Mouse (Mus musculus) kidney, postnatal 0 days (tissue): ENCODE data around the gene Ttpal. TPM values are rescaled to one million over a fixed set of nuclear protein-coding genes. Genes with fewer than 3 reads are reported as not detected.

ENCODE experiments used
- ATAC-seq: fragments of 200-750 bp; cut with Nextera tagmentation; replicated peaks from 2 replicates; pipeline ENCODE4 v1.8.0; 2017; ENCODE audit warnings: low read depth, moderate number of reproducible peaks, moderate TSS enrichment, moderate library complexity; ENCODE audit not compliant: low FRiP score
- DNase-seq: peaks from one replicate; pipeline ENCODE4 v3.0.0-alpha.2; 2016; ENCODE audit warnings: low spot score
- H3K27ac ChIP-seq: fragments of 300-500 bp; sonication (generic); 2 replicates; pipeline ENCODE4 v1.5.1; 2014; ENCODE audit warnings: mild to moderate bottlenecking
- H3K27me3 ChIP-seq: fragments of 300-500 bp; sonication (generic); 2 replicates; pipeline ENCODE4 v1.6.1; 2014; ENCODE audit warnings: low read length, mixed read lengths; ENCODE audit not compliant: insufficient read depth
- H3K36me3 ChIP-seq: fragments of 300-500 bp; sonication (generic); 2 replicates; pipeline ENCODE4 v1.6.1; 2014; ENCODE audit warnings: low read length, mixed read lengths; ENCODE audit not compliant: insufficient read depth
- H3K4me1 ChIP-seq: fragments of 300-500 bp; sonication (generic); replicated peaks from 2 replicates; pipeline ENCODE4 v1.6.1; 2014; ENCODE audit warnings: antibody characterized with exemption, low read length, mixed read lengths; ENCODE audit not compliant: insufficient read depth
- H3K4me2 ChIP-seq: fragments of 300-500 bp; sonication (generic); 2 replicates; pipeline ENCODE4 v1.6.1; 2014; ENCODE audit warnings: mild to moderate bottlenecking, low read length, moderate library complexity, mixed read lengths
- H3K4me3 ChIP-seq: fragments of 300-500 bp; sonication (generic); replicated peaks from 2 replicates; pipeline ENCODE4 v1.5.1; 2014; ENCODE audit warnings: low read depth, low read length
- H3K9ac ChIP-seq: fragments of 300-500 bp; sonication (generic); 2 replicates; pipeline ENCODE4 v1.6.1; 2014; ENCODE audit warnings: low read depth, low read length
- H3K9me3 ChIP-seq: fragments of 300-500 bp; sonication (generic); replicated peaks from 2 replicates; pipeline ENCODE4 v1.6.1; 2016; ENCODE audit warnings: low read length, inconsistent platforms, mixed read lengths
- CTCF ChIP-seq: IDR thresholded peaks from 2 replicates; pipeline ENCODE4 v1.5.1; 2016; ENCODE audit warnings: antibody characterized with exemption, low read depth, mild to moderate bottlenecking, moderate library complexity
- WGBS: fragments of 180-500 bp; shearing (Covaris S2); extraction: QIAGEN DNeasy Blood & Tissue Kit; methylation state at CpG from one replicate; pipeline ENCODE4 v1.1.7; 2014; 5-methylcytosine and 5-hydroxymethylcytosine counted together
- polyA plus RNA-seq: library from polyadenylated mRNA; unstranded; fragments of >200 nt; fragmentation: Nextera tagmentation; extraction: Ambion mirVana; gene quantifications from 2 replicates; pipeline ENCODE4 v1.2.1, GENCODE M21; 2015

Ttpal gene
- polyA plus RNA-seq, 1 experiment from 2014 or later: 18.1 TPM

DNA sequence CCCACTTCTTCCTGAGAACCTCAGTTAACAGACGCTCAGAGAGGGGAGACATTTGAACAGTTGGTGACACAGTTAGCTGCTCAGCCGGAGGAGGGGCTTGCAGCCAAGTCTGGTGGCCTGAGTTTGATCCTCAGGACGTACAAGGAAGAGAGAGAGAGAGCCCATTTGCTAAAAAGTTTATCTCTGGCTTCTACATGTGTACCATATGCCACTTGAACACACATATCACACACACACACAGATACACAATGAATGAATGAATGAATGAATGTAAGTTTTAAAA is 5.3 kb upstream of the Ttpal start:
- Histone ChIP-seq H3K4me3 (no peak overlapping the region), H3K4me2 (no peak overlapping the region), H3K27me3 (no peaks in the 10 kb centered on the region), H3K9ac (no peak overlapping the region), H3K9me3 (no peaks in the 10 kb centered on the region), H3K4me1 (peaks cover 7% of the 10 kb centered on the region), H3K36me3 (no peaks in the 10 kb centered on the region), H3K27ac (peak overlapping the region; percentile 42)
- no peak for TF ChIP-seq CTCF
- no peak for DNase-seq
- ATAC-seq: no peak
- 55% methylated on average over 3 of the region's 3 CpGs for WGBS

GRCm38 (mm10) chr2:163597661-163598060 is 4.5 kb upstream of the Ttpal start:
- Histone ChIP-seq H3K4me3 (no peak overlapping the region), H3K36me3 (no peaks in the 10 kb centered on the region), H3K27me3 (no peaks in the 10 kb centered on the region), H3K27ac (no peak overlapping the region), H3K4me1 (peaks cover 8% of the 10 kb centered on the region), H3K9ac (no peak overlapping the region), H3K4me2 (no peak overlapping the region), H3K9me3 (no peaks in the 10 kb centered on the region)
- ATAC-seq (no peak), DNase-seq (peak; percentile 55)
- TF ChIP-seq CTCF: peak; percentile 70
- 58% methylated on average over 4 of the region's 4 CpGs for WGBS

DNA sequence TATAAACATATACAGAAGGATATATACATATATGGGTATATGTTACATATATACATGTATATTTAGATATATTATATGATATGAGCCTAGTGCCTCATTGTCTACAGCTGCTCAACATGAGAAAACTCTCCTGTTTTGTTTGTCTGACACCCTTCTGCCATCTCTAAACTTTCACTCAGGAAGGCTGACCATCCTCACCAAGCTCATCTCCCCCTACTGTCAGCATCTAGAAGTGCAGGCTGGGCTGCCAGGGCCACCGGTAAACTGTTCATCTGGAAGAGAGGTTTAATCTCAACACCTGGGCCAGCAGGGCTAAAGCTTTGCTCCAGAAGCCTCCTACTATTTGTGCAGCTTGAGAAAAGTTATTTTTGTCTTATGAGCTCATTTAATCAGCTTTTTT is 2.9 kb upstream of the Ttpal start:
- peak; percentile 75 for DNase-seq
- Histone ChIP-seq H3K9me3 (no peaks in the 10 kb centered on the region), H3K27me3 (no peaks in the 10 kb centered on the region), H3K4me3 (no peak overlapping the region), H3K4me2 (no peak overlapping the region), H3K36me3 (no peaks in the 10 kb centered on the region), H3K27ac (no peak overlapping the region), H3K4me1 (peaks cover 14% of the 10 kb centered on the region), H3K9ac (no peak overlapping the region)
- WGBS: 6% methylated on average over 1 of the region's 1 CpGs
- peak; percentile 87 for TF ChIP-seq CTCF
- ATAC-seq: no peak

DNA sequence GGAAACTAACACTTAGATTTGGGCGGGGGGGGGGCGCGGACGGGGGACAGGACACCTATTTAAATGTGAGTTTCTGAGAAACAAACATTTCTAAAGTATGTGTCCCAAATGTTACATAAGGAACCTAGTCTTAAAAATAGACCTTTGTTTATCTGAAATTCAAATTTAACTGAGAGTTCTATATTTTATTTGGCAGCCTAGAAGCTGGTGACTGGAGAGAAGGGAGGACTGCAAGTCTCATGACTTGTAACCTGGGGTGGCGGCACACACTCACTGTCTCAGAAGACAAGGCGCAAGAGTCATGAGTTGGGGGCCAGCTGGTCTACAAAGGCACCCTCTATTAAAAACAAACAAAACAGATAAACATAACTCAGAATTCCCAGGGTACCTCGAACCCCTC is 1.0 kb upstream of the Ttpal start:
- no peak for DNase-seq
- H3K9ac ChIP-seq: no peak overlapping the region
- no peak overlapping the region for H3K4me2 ChIP-seq
- H3K9me3 ChIP-seq: no peaks in the 10 kb centered on the region
- H3K4me3 ChIP-seq: no peak overlapping the region
- TF ChIP-seq CTCF: no peak
- peaks cover 8% of the 10 kb centered on the region for H3K4me1 ChIP-seq
- no peaks in the 10 kb centered on the region for H3K27me3 ChIP-seq
- 85% methylated on average over 7 of the region's 7 CpGs for WGBS
- H3K27ac ChIP-seq: no peak overlapping the region
- no peaks in the 10 kb centered on the region for H3K36me3 ChIP-seq
- ATAC-seq: no peak

GRCm38 (mm10) chr2:163601712-163602100 is 408 bp upstream of the Ttpal start:
- no peak for ATAC-seq
- H3K27ac ChIP-seq: 0 out of 2 replicates have a peak overlapping the region, but pooled peaks have one; percentile 90

GRCm38 (mm10) chr2:163606161-163606560 is 4.0 kb downstream of the Ttpal start:
- no peak overlapping the region for H3K4me3 ChIP-seq
- peaks cover 6% of the 10 kb centered on the region; the same call in 1 of the 2 replicates for H3K36me3 ChIP-seq
- H3K4me2 ChIP-seq: no peak overlapping the region
- TF ChIP-seq CTCF: no peak
- no peak for DNase-seq
- H3K27me3 ChIP-seq: no peaks in the 10 kb centered on the region
- no peak overlapping the region for H3K27ac ChIP-seq
- H3K9me3 ChIP-seq: no peaks in the 10 kb centered on the region
- no peak overlapping the region for H3K9ac ChIP-seq
- H3K4me1 ChIP-seq: peaks cover 8% of the 10 kb centered on the region; the same call in 1 of the 2 replicates
- 82% methylated on average over 7 of the region's 7 CpGs for WGBS
- ATAC-seq: no peak

More at GRCm38 (mm10) chr2:163601712-163602100, 408 bp upstream of the Ttpal start:
- WGBS: 66% methylated on average over 7 of the region's 7 CpGs
- no peaks in the 10 kb centered on the region for H3K27me3 ChIP-seq
- no peak overlapping the region; the same call in 1 of the 2 replicates for H3K9ac ChIP-seq
- peaks cover 8% of the 10 kb centered on the region; the same call in 1 of the 2 replicates for H3K4me1 ChIP-seq
- no peaks in the 10 kb centered on the region for H3K36me3 ChIP-seq
- peak overlapping the region; percentile 76 for H3K4me2 ChIP-seq
- peak overlapping the region; percentile 88; the same call in 1 of the 2 replicates for H3K4me3 ChIP-seq
- TF ChIP-seq CTCF: no peak
- DNase-seq: no peak
- no peaks in the 10 kb centered on the region for H3K9me3 ChIP-seq

DNA sequence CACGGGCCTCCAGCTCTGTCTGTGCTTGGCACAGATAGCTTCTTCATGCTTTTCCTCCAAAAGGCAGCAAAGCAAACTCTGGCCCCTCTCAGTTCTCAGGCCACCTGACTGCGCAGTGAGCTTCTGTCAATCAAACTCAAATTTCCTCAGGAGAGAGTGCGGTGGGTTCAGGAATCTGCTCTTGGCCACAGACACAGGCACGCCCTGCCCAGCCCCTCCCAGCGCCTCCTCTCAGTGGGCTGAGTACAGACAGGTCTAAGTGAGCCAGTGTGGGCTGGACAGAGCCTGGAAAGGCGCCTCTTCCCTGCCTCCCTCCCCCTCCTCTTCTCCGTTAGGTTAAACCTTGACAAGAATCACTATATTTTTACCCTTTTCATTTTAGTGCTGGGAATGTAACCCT is 5.9 kb downstream of the Ttpal start:
- WGBS: 80% methylated on average over 7 of the region's 7 CpGs
- TF ChIP-seq CTCF: no peak

More for the DNA sequence above, 5.9 kb downstream of the Ttpal start:
- H3K4me1 ChIP-seq: peaks cover 3% of the 10 kb centered on the region; the same call in 1 of the 2 replicates
- no peaks in the 10 kb centered on the region for H3K27me3 ChIP-seq
- DNase-seq: no peak
- no peaks in the 10 kb centered on the region for H3K9me3 ChIP-seq
- H3K27ac ChIP-seq: no peak overlapping the region
- no peak for ATAC-seq
- H3K4me2 ChIP-seq: no peak overlapping the region
- H3K4me3 ChIP-seq: no peak overlapping the region
- H3K9ac ChIP-seq: no peak overlapping the region
- peaks cover 19% of the 10 kb centered on the region; the same call in 1 of the 2 replicates for H3K36me3 ChIP-seq
